In genomic region chr2:128124693-128125092, GRCm38 (mm10) we compare ENCODE assay signal across 7 mouse cellular contexts. TPM values are rescaled to one million over a fixed set of nuclear protein-coding genes. Genes with fewer than 3 reads are reported as not detected.
DNase-seq lines count a peak whose midpoint lies in the region; ATAC-seq and TF ChIP-seq lines count a peak whose summit lies in the region.

No protein-coding gene starts in this region.

- no peak for ATAC-seq in hindbrain, embryonic 11.5 days (ENCODE audit: low FRiP score)
- ATAC-seq in megakaryocyte, adult 5-6 weeks (ENCODE audit: poor library complexity, severe bottlenecking): 0 out of 2 replicates have a peak, but pooled peaks have one; percentile 4

- TF ChIP-seq POLR2A in testis, adult 2 months (IDR thresholded peaks at IDR 0.05; ENCODE audit: control insufficient read depth, low read depth, low read length): no peak

- DNase-seq in testis, postnatal 14 days (ENCODE audit: low spot score): no peak
- peak; percentile 55 for DNase-seq in hindbrain, embryonic 11.5 days (ENCODE audit: low spot score)
- no peak for DNase-seq in right cerebral cortex, postnatal 4 days
- DNase-seq in cerebellum, postnatal 14 days: no peak
- no peak for DNase-seq in gastrocnemius, adult 8-10 months (ENCODE audit: low spot score in 2 of 2)

- 0 out of 2 replicates have a peak overlapping the region, but pooled peaks have one; percentile 77 for H3K9ac ChIP-seq in hindbrain, embryonic 11.5 days (ENCODE audit: low read depth, low read length)

- under 1% methylated on average over 15 of the region's 15 CpGs for WGBS in hindbrain, embryonic 11.5 days

- no peaks in the 10 kb centered on the region for H3K9me3 ChIP-seq in hindbrain, embryonic 11.5 days (ENCODE audit: control insufficient read depth, low read length)

- no peak overlapping the region for H3K27ac ChIP-seq in testis, adult 2 months (ENCODE audit: control insufficient read depth, insufficient read depth, low read depth, low read length)
- no peak overlapping the region for H3K27ac ChIP-seq in hindbrain, embryonic 11.5 days (ENCODE audit: low read depth, low read length)

- H3K4me2 ChIP-seq in hindbrain, embryonic 11.5 days (replicated peaks; ENCODE audit: low read depth, low read length): peak overlapping the region; percentile 100

- peaks cover 35% of the 10 kb centered on the region for H3K4me1 ChIP-seq in testis, adult 2 months (ENCODE audit: control insufficient read depth, insufficient read depth, low read length)
- peaks cover 19% of the 10 kb centered on the region for H3K4me1 ChIP-seq in hindbrain, embryonic 11.5 days (replicated peaks; ENCODE audit: control insufficient read depth, insufficient read depth, low read length)

- peak overlapping the region; percentile 95 for H3K4me3 ChIP-seq in testis, adult 2 months (ENCODE audit: control insufficient read depth, low read depth, low read length)
- peak overlapping the region; percentile 74 for H3K4me3 ChIP-seq in hindbrain, embryonic 11.5 days (ENCODE audit: low read depth, low read length)

- H3K36me3 ChIP-seq in testis, adult 2 months (ENCODE audit: control insufficient read depth, insufficient read depth, low read length): no peaks in the 10 kb centered on the region
- H3K36me3 ChIP-seq in hindbrain, embryonic 11.5 days (ENCODE audit: control insufficient read depth, insufficient read depth, low read length): no peaks in the 10 kb centered on the region

- peaks cover 3% of the 10 kb centered on the region; the same call in 1 of the 2 replicates for H3K27me3 ChIP-seq in testis, adult 2 months (ENCODE audit: control insufficient read depth, insufficient read depth, low read length)
- H3K27me3 ChIP-seq in hindbrain, embryonic 11.5 days (ENCODE audit: control insufficient read depth, insufficient read depth, low read length): peaks cover 29% of the 10 kb centered on the region

- TF ChIP-seq CTCF in testis, adult 2 months (IDR thresholded peaks at IDR 0.05; ENCODE audit: control insufficient read depth, insufficient read depth, insufficient replicate concordance, low read depth, low read length): no peak

RNA-seq across cellular contexts. Expression of gene Bcl2l11, which starts 1.1 kb away (rescaled TPM):
- polyA plus RNA-seq in testis, adult 2 months (2012; rRNA removed): 59.1 and 63.3 TPM in 2 replicates
- 15.7 and 17.2 TPM in 2 replicates for polyA plus RNA-seq in hindbrain, embryonic 11.5 days (2014; fragmentation: Nextera tagmentation; extraction: Ambion mirVana)
- total RNA-seq in megakaryocyte, adult 5-6 weeks (2015): 16.8 and 21.2 TPM in 2 replicates
- 15.1 and 20.4 TPM in 2 replicates for total RNA-seq in megakaryocyte, adult 5-6 weeks (2017)
- total RNA-seq in gastrocnemius, adult 8-10 months (2022): 1 to 10 TPM; 2.7 to 5.9 (median 5.1) TPM
